Mouse (Mus musculus) c-Kit-positive CD71-positive TER-119-negative erythroid progenitor cells, embryonic 14.5 days (primary cell): ENCODE data around the gene Sf3b3.
"Not testable (repeated sequence)": the region's sequence is repeated elsewhere in the genome, so short reads cannot be mapped to it uniquely, and the experiment has no call there.

ENCODE experiments used
- DNase-seq: peaks from one replicate; pipeline ENCODE4 v3.0.0-alpha.2; 2013; ENCODE audit warnings: low read depth

Sf3b3 gene

GRCm38 (mm10) chr8:110808495-110809472 lies 37.8 kb downstream of the Sf3b3 start:
- no peak for DNase-seq

- no peak for DNase-seq
Measured at GRCm38 (mm10) chr8:110806146-110806545, 40.4 kb downstream of the Sf3b3 start.

- DNase-seq: no peak
Measured at GRCm38 (mm10) chr8:110805669-110806068, 40.9 kb downstream of the Sf3b3 start, which contains the start of gene Il34. Gene Il34, minus strand, starts transcription at chr8:110805924.

GRCm38 (mm10) chr8:110804825-110805514 lies 41.6 kb downstream of the Sf3b3 start:
- no peak for DNase-seq

- DNase-seq: no peak
Measured at GRCm38 (mm10) chr8:110803856-110804255, 42.7 kb downstream of the Sf3b3 start.

DNA sequence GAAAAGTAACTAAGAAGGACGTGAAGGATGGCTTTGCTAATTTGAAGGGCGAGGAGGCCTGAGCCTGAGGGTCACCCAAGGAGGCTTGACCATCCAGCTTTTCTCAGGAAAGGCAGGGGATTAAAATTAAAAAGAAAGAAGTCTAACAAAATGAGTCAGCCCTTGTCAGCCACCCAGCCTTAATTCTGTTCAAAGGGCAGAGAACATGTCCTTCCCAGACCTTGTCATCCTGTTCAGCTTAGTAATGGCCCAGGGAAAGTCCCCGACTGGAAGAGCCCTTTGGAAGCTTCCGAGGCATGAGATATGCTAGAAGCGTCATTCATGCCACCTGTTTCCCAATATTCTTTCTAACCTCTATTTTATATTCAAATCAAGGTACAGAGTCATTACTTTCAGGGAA lies 43.6 kb downstream of the Sf3b3 start:
- no peak for DNase-seq

GRCm38 (mm10) chr8:110797086-110797485 lies 49.5 kb downstream of the Sf3b3 start:
- no peak for DNase-seq

DNA sequence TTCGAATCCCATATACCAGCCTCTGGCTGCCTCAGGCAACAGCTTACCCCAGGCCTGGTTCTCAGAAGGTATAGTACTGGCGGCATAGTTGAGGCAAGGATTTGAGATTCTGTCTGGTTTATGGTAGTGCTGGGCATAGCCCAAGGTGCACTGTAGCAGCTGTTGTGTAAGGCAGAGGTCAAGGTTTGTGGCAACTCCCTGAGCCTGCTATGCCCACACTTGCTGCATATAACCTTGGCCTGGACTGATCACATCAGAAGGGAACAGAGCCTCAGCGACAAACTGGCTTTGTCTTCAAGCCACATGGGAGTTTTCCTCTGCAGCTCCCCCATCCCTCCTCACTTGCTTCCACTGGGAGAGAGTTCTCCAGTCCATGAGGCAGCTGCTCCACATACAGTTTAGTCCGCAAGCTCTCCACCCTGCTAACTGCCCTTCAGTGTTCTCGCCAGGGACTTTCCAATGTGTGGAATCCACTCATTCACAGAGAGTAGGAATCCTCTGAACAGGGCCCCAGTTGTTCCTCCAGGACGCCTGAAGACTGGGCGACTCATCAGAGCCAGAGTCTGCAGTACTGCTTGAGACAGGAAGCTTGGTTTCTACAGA lies 52.1 kb downstream of the Sf3b3 start:
- no peak for DNase-seq

DNA sequence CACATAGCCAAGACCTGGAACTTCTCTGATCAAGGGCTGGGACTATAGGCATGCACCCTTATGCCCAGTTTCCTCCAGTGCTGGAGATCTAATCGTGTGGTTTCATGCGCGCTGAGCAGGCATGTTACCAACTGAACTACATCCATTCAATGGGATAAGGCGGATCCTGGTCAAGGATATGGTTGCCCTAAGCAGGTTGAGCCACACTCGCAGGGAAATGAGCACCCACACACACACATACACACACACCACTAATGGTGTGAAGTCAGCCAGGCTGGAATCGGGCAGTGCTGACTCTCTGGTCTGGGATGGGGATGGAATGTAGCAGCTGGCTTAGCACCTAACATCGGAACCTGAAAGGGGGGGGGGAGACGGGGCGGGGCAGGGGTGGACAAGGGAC lies 52.7 kb downstream of the Sf3b3 start:
- no peak for DNase-seq

- DNase-seq: no peak
Measured at GRCm38 (mm10) chr8:110793511-110793910, 53.1 kb downstream of the Sf3b3 start.

DNA sequence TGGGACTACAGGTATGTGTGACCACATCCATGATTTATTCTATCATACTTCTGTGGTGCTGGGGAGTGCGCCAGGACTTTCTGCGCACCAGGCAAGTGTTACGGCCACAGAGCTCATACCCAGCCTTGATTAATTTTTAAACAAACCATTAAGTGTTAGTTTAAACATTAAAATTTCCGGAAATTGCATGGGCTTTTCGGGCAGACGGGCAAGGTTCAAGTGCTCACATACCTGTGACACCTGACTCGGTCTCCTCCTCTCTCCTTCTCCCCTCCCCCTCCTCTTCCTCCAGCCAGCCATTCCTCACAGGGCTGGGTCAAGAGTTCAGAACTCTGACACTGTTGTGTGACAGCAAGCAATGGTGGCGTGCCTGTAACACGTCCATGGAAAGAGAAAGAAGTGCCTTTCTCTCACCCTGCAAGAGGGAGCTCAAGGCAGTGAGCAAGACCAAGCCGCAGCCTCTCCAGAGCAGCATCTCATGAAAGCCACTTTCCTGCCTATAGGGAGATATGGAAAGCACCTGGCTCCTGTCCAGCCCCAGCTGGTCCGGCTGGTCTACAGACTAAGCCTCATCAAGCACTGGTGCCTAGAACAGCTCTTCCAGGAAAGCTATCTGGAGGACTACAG lies 53.9 kb downstream of the Sf3b3 start:
- DNase-seq: peak; percentile 25

- no peak for DNase-seq
Measured at GRCm38 (mm10) chr8:110791164-110791563, 55.4 kb downstream of the Sf3b3 start.

GRCm38 (mm10) chr8:110790270-110790669 lies 56.3 kb downstream of the Sf3b3 start:
- no peak for DNase-seq

DNA sequence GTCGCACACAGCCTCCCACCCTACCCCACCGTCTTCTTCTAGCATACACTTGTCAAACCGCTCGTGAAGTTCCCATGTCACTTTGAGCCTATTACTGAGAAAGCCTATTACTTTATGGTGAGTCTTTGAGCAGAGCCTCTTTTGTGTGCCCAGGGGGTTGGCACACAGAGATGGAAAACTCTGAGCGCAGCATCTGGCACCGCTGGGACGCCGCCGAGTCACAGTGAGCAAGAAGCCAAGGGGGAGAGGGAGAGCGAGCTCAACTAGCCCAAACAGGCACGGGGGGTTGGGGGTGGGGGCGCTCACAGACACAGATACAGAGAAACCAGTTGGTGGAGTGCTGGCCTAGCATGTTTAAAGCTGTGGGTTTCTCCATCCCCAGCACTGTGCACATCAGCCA lies 57.0 kb downstream of the Sf3b3 start:
- no peak for DNase-seq

- DNase-seq: no peak
Measured at GRCm38 (mm10) chr8:110788981-110789380, 57.6 kb downstream of the Sf3b3 start.

DNA sequence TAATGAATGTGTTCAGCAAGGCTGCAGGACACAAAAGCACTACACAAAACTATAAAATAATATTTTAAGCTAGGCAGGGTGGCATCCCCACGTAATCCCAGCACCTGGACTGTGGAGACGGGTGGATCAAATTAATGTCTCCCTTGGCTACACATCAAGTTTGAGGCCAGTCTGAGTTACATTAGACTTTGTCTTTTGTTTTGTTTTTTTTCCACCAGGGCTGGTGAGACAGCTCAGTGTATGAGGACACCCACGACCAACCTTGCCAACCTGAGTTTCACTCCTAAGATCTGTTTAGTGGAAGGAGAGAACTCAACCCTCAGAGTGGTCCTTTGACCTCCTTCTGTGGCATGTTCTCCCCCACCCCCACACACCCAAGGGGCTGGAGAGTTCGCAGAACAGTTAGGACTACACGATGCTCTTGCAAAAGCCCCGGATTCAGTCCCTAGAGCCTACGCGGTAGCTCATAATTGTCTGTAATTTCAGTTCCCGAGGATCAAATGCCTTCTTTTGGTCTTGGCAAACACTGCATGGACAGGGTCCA lies 59.1 kb downstream of the Sf3b3 start:
- no peak for DNase-seq

DNA sequence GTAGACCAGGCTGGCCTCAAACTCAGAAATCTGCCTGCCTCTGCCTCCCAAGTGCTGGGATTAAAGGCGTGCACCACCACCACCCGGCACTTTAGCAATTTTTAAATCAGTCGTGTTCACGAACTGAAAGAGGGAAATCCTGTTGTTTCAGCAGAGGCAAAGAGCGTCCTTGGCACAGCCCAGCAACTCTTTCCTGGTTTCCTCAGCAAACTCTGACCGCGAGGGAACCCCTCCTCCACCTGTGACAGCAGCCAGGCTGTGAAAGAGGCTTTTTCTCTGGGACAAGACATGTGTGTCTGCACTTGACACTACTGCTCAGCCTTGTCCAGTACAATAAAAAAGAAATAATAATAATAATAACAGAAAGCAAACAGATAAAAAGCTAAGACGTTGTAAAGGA lies 59.7 kb downstream of the Sf3b3 start:
- DNase-seq: no peak

DNA sequence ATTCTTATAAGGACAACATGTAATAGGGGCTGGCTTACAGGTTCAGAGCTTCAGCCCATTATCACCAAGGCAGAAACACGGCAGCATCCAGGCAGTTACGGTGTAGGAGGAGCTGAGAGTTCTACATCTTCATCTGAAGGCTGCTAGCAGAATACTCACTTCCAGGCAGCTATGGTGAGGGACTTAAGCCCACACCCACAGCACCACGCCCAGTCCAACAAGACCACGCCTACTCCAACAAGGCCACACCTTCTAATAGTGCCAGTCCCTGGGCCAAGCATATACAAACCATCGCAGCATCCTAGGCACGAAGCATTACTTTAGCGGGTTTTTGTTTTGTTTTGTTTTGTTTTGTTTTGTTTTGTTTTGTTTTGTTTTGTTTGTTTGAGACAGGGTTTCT lies 60.1 kb downstream of the Sf3b3 start:
- DNase-seq: not testable (repeated sequence)

DNA sequence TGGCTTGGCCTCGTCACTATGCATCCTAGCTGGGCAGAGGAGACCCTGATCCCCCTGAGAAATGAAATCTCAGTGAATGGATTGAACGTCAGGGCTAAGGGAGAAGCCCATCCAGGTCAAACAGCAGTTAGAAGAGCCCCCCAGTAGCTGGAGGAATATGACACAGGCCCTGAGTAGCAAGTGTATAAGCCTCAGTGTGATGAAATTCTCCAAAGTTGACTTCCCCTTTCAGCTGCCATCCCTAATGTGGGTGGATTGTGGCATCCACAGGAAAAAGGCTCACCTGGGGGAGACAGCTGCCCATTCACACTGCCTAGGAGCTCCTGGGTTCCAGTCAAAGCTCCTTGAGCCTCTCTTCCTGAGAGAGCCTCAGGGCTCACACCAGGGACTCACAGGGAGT lies 61.2 kb downstream of the Sf3b3 start:
- DNase-seq: no peak

- no peak for DNase-seq
Measured at GRCm38 (mm10) chr8:110779924-110780718, 66.5 kb downstream of the Sf3b3 start.

DNA sequence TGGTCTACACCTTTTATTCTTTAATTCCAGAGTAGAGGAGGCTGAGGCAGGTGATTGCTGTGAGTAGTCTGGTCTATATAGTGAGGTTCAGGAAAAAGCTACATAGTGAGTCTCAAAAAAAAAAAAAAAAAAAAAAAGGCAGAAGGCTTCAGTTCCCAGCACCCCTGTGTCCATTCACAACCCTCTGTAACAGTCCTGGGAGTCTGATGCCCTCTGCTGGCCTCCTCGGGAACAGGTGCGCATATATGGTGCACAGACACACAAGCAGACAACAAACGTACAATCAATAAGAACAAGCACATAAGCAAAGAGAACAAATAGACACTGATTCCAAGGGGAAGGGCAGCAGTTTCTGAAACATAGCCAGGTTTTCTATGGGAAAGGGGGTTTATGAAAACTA lies 70.3 kb downstream of the Sf3b3 start:
- no peak for DNase-seq
